ENCODE assay signal across 8 mouse cellular contexts in the genomic region with DNA sequence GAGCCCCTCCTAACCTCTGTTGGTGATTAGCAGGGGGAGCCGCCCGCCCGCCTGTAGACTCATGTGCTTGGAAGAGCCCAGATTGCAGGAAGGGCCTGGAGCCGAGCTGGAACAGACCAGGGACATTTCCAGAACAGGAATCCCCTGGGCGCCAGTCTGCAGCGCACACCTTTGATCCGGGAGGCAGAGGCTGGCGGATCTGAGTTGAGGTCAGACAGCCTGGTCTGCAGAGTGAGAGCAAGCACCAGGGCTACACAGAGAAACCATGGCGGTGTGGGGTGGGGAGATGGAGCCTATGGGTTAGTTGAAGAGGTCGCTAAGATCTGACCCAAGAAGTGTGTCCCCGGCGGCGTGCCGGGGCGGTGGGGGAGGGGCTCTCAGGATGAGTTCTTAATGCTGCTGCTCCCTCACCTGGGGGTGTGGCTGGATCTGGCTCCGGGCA. TPM values are rescaled to one million over a fixed set of nuclear protein-coding genes. Genes with fewer than 3 reads are reported as not detected.
DNase-seq lines count a peak whose midpoint lies in the region; ATAC-seq lines count a peak whose summit lies in the region.

No protein-coding gene starts in this region.

- H3K9ac ChIP-seq in neural tube, embryonic 11.5 days (ENCODE audit: low read length) = no peak overlapping the region
- H3K9ac ChIP-seq in neural tube, embryonic 15.5 days (replicated peaks) = no peak overlapping the region
- H3K9ac ChIP-seq in liver, embryonic 13.5 days = peak overlapping the region; percentile 5

- no peaks in the 10 kb centered on the region for H3K27me3 ChIP-seq in neural tube, embryonic 11.5 days (ENCODE audit: control insufficient read depth, insufficient read depth, low read length)
- H3K27me3 ChIP-seq in neural tube, embryonic 15.5 days (replicated peaks) = no peaks in the 10 kb centered on the region
- H3K27me3 ChIP-seq in liver, embryonic 13.5 days = no peaks in the 10 kb centered on the region

- ATAC-seq in neural tube, embryonic 11.5 days (ENCODE audit: insufficient read depth, low FRiP score, low TSS enrichment) = no peak
- ATAC-seq in neural tube, embryonic 15.5 days (ENCODE audit: low FRiP score) = no peak
- ATAC-seq in liver, embryonic 13.5 days (ENCODE audit: low read depth) = no peak

- peak overlapping the region; percentile 17; the same call in 1 of the 2 replicates for H3K27ac ChIP-seq in neural tube, embryonic 11.5 days (ENCODE audit: low read depth, low read length)
- H3K27ac ChIP-seq in neural tube, embryonic 15.5 days (replicated peaks) = no peak overlapping the region
- H3K27ac ChIP-seq in brown adipose tissue, adult 24 weeks (replicated peaks; ENCODE audit: low read depth, low read length) = peak overlapping the region; percentile 84
- peak overlapping the region; percentile 35 for H3K27ac ChIP-seq in liver, embryonic 13.5 days

- DNase-seq in neural tube, embryonic 11.5 days (ENCODE audit: low spot score) = no peak
- peak; percentile 77 for DNase-seq in heart, postnatal 25 days (ENCODE audit: low spot score)
- DNase-seq in liver, embryonic 13.5 days = no peak
- DNase-seq in left cerebral cortex, adult 11 months (ENCODE audit: low spot score) = no peak
- no peak for DNase-seq in layer of hippocampus, adult 8-10 months (ENCODE audit: low spot score in 2 of 2)
- no peak for DNase-seq in embryo, embryonic 11 days

- intact Hi-C loops in heart, postnatal 25 days (cut with DNase I) = no loop called here

- H3K4me3 ChIP-seq in neural tube, embryonic 11.5 days (ENCODE audit: low read depth, low read length) = no peak overlapping the region
- H3K4me3 ChIP-seq in neural tube, embryonic 15.5 days (replicated peaks) = no peak overlapping the region
- H3K4me3 ChIP-seq in brown adipose tissue, adult 24 weeks (ENCODE audit: insufficient read depth, low read depth, low read length) = peak overlapping the region; percentile 9
- no peak overlapping the region for H3K4me3 ChIP-seq in liver, embryonic 13.5 days (replicated peaks)

- H3K4me2 ChIP-seq in neural tube, embryonic 11.5 days (ENCODE audit: low read depth) = no peak overlapping the region; the same call in 1 of the 2 replicates
- no peak overlapping the region for H3K4me2 ChIP-seq in neural tube, embryonic 15.5 days
- peak overlapping the region; percentile 26 for H3K4me2 ChIP-seq in liver, embryonic 13.5 days

- H3K9me3 ChIP-seq in neural tube, embryonic 11.5 days (ENCODE audit: control insufficient read depth, low read length) = no peaks in the 10 kb centered on the region
- no peaks in the 10 kb centered on the region for H3K9me3 ChIP-seq in neural tube, embryonic 15.5 days (replicated peaks)
- H3K9me3 ChIP-seq in liver, embryonic 13.5 days (replicated peaks) = no peaks in the 10 kb centered on the region

- H3K36me3 ChIP-seq in neural tube, embryonic 11.5 days (ENCODE audit: control insufficient read depth, insufficient read depth, low read length) = no peaks in the 10 kb centered on the region
- no peaks in the 10 kb centered on the region for H3K36me3 ChIP-seq in neural tube, embryonic 15.5 days
- H3K36me3 ChIP-seq in liver, embryonic 13.5 days = no peaks in the 10 kb centered on the region

- peaks cover 31% of the 10 kb centered on the region for H3K4me1 ChIP-seq in neural tube, embryonic 11.5 days (ENCODE audit: control insufficient read depth, insufficient read depth, low read length)
- peaks cover 78% of the 10 kb centered on the region for H3K4me1 ChIP-seq in neural tube, embryonic 15.5 days
- H3K4me1 ChIP-seq in brown adipose tissue, adult 24 weeks (ENCODE audit: control insufficient read depth, insufficient read depth, insufficient read length, low read length) = peaks cover 71% of the 10 kb centered on the region
- H3K4me1 ChIP-seq in liver, embryonic 13.5 days (replicated peaks) = peaks cover 94% of the 10 kb centered on the region

- 15% methylated on average over 16 of the region's 16 CpGs for WGBS in neural tube, embryonic 11.5 days
- 25% methylated on average over 16 of the region's 16 CpGs for WGBS in neural tube, embryonic 15.5 days
- WGBS in liver, embryonic 13.5 days (ENCODE audit: insufficient replicate concordance) = 16% methylated on average over 16 of the region's 16 CpGs

RNA-seq across cellular contexts. Expression of gene Rplp0, which starts 25.0 kb away (rescaled TPM):
- polyA plus RNA-seq in neural tube, embryonic 11.5 days (2014; fragmentation: Nextera tagmentation; extraction: Ambion mirVana) = 1,266 and 1,290 TPM in 2 replicates
- polyA plus RNA-seq in neural tube, embryonic 15.5 days (2015; fragmentation: Nextera tagmentation; extraction: Ambion mirVana) = 785 and 1,036 TPM in 2 replicates
- 575 and 685 TPM in 2 replicates for polyA plus RNA-seq in brown adipose tissue, adult 24 weeks (2012; ENCODE audit: insufficient read depth, insufficient read length, missing spikeins)
- total RNA-seq in heart, postnatal 25 days (2021) = 100 to 1,000 TPM; 651 to 667 TPM
- polyA plus RNA-seq in liver, embryonic 13.5 days (2015; fragmentation: Nextera tagmentation; extraction: Ambion mirVana) = 1,664 and 1,673 TPM in 2 replicates
- 100 to 1,000 TPM; 188 to 289 (median 230) TPM for total RNA-seq in layer of hippocampus, adult 8-10 months (2022)

RNA-seq across cellular contexts. Expression of gene Pxn, which starts 27.8 kb away (rescaled TPM):
- 13.3 and 13.7 TPM in 2 replicates for polyA plus RNA-seq in neural tube, embryonic 11.5 days (2014; fragmentation: Nextera tagmentation; extraction: Ambion mirVana)
- 21.3 and 28.2 TPM in 2 replicates for polyA plus RNA-seq in neural tube, embryonic 15.5 days (2015; fragmentation: Nextera tagmentation; extraction: Ambion mirVana)
- polyA plus RNA-seq in brown adipose tissue, adult 24 weeks (2012; ENCODE audit: insufficient read depth, insufficient read length, missing spikeins) = 10.6 and 12.2 TPM in 2 replicates
- total RNA-seq in heart, postnatal 25 days (2021) = 10 to 100 TPM; 34.4 to 39.5 TPM
- polyA plus RNA-seq in liver, embryonic 13.5 days (2015; fragmentation: Nextera tagmentation; extraction: Ambion mirVana) = 11.1 and 14.5 TPM in 2 replicates
- total RNA-seq in layer of hippocampus, adult 8-10 months (2022) = 10 to 100 TPM; 38.1 to 45.8 (median 40.2) TPM

RNA-seq across cellular contexts. Expression of gene Gcn1l1, which starts 30.7 kb away (rescaled TPM):
- polyA plus RNA-seq in neural tube, embryonic 11.5 days (2014; fragmentation: Nextera tagmentation; extraction: Ambion mirVana) = 38.6 and 42.6 TPM in 2 replicates
- 35.7 and 37.6 TPM in 2 replicates for polyA plus RNA-seq in neural tube, embryonic 15.5 days (2015; fragmentation: Nextera tagmentation; extraction: Ambion mirVana)
- polyA plus RNA-seq in brown adipose tissue, adult 24 weeks (2012; ENCODE audit: insufficient read depth, insufficient read length, missing spikeins) = 9.9 and 15.0 TPM in 2 replicates
- 10 to 100 TPM; 38.4 to 42.8 TPM for total RNA-seq in heart, postnatal 25 days (2021)
- polyA plus RNA-seq in liver, embryonic 13.5 days (2015; fragmentation: Nextera tagmentation; extraction: Ambion mirVana) = 18.7 and 19.3 TPM in 2 replicates
- 10 to 100 TPM; 72.7 to 85.7 (median 77.4) TPM for total RNA-seq in layer of hippocampus, adult 8-10 months (2022)

RNA-seq across cellular contexts. Expression of gene Sirt4, which starts 49.8 kb away (rescaled TPM):
- 15.5 and 23.5 TPM in 2 replicates for polyA plus RNA-seq in neural tube, embryonic 11.5 days (2014; fragmentation: Nextera tagmentation; extraction: Ambion mirVana)
- 31.0 and 37.1 TPM in 2 replicates for polyA plus RNA-seq in neural tube, embryonic 15.5 days (2015; fragmentation: Nextera tagmentation; extraction: Ambion mirVana)
- 11.4 and 18.4 TPM in 2 replicates for polyA plus RNA-seq in brown adipose tissue, adult 24 weeks (2012; ENCODE audit: insufficient read depth, insufficient read length, missing spikeins)
- 10 to 100 TPM; 16.8 to 18.5 TPM for total RNA-seq in heart, postnatal 25 days (2021)
- 5.6 and 6.1 TPM in 2 replicates for polyA plus RNA-seq in liver, embryonic 13.5 days (2015; fragmentation: Nextera tagmentation; extraction: Ambion mirVana)
- total RNA-seq in layer of hippocampus, adult 8-10 months (2022) = 10 to 100 TPM; 34.0 to 58.6 (median 41.9) TPM
